Mouse (Mus musculus): Measurements from ENCODE around the gene Apip. TPM values are rescaled to one million over a fixed set of nuclear protein-coding genes. Genes with fewer than 3 reads are reported as not detected.

Apip gene
- total RNA-seq, 2 experiments from 2014 or later = 37.0 to 45.9 TPM

GRCm38 (mm10) chr2:103086432-103086831, 13.0 kb downstream of the Apip start:
- DNase-seq = no peak
- intact Hi-C loops (cut with DNase I) = loop anchor here (2.0 kb wide), 1 partner anchor 262 kb away; no protein-coding TSS in a partner anchor

- intact Hi-C loops (cut with DNase I) = no loop called here
- DNase-seq = no peak
These were observed 14.6 kb downstream of the Apip start for GRCm38 (mm10) chr2:103088099-103088498.

GRCm38 (mm10) chr2:103089521-103089920, 16.0 kb downstream of the Apip start:
- no peak for DNase-seq
- intact Hi-C loops (cut with DNase I) = no loop called here

DNA sequence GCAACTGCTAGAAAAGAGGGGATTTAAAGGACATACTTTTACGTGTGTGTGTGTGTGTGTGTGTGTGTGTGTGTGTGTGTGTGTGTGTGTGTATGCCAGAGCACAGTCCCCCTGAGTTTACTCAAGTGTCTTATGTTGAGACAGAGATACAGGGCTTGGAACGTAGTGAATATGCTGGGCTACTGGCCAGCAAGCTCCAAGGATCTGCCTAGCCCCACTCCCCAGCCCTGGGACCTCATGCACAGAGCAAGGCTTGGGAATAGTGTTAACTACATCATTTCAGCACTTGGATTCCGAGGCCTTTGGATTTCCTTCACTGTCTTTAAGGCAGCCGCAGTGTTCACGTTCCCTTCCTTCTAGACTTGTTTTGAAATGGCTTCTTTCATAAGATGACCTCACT, 29.1 kb downstream of the Apip start:
- intact Hi-C loops (cut with DNase I) = no loop called here
- no peak for DNase-seq

DNA sequence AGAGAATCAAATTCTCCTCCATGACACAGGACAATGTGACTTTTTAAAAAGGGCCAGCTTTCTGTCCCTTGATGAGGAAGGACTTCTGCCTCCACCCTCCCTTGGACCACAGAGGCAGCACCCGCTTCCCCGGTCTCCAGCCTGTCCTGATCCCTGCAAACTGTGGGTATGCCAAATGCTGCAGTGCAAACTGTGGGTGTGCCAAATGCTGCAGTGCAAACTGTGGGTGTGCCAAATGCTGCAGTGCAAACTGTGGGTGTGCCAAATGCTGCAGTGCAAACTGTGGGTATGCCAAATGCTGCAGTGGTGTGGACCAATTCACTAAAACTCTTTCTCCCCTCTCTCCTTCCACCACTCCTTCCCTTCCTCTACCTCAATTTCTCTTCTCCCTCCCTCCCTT, 32.7 kb downstream of the Apip start:
- no peak for DNase-seq
- intact Hi-C loops (cut with DNase I) = no loop called here

DNA sequence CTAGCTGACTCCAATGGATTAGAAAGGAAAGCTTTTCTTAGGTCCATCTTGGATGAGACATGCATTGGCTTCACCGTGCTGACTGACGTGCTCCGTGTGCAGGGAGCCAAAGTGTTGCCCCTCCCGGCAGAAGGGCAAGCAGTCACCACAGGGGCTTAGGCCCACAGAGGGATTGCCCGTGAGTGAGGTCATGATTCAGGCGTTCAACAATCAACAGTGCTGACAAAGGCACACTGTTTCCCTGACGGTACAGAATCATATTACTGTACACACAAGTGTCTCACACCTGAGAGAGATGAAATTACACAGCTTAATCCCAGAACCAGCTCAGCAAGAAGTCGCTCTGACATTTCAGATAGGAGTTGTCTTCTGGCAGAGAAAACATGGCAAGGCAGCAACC, 38.2 kb downstream of the Apip start:
- intact Hi-C loops (cut with DNase I) = no loop called here
- no peak for DNase-seq

GRCm38 (mm10) chr2:103117212-103117611, 43.7 kb downstream of the Apip start:
- intact Hi-C loops (cut with DNase I) = no loop called here
- no peak for DNase-seq

GRCm38 (mm10) chr2:103118324-103119196, 45.1 kb downstream of the Apip start:
- no peak for DNase-seq
- intact Hi-C loops (cut with DNase I) = no loop called here

- no peak for DNase-seq
- intact Hi-C loops (cut with DNase I) = no loop called here
These were observed 45.9 kb downstream of the Apip start for GRCm38 (mm10) chr2:103119197-103119854.

- DNase-seq = no peak
- intact Hi-C loops (cut with DNase I) = no loop called here
These were observed 56.2 kb downstream of the Apip start for GRCm38 (mm10) chr2:103129676-103130075.

DNA sequence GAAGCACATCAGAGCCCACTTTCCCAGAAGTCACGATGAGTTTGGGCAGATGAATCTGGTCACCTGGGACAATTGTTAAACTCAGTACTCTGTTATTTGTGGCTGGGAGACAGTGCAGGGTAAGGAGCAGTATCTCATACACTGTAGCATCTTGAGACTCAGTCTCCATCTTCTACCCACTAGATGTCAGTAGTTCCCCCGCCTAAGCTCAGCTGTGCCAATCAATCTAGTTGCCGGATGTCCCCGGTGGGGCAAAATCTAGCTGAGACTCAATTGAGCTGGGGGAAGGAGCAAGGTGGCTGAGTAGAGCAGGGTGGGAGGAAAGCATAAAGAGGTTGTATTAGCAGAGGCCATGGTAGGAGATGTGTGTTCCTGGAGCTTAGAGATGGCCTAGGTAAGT, 57.7 kb downstream of the Apip start:
- intact Hi-C loops (cut with DNase I) = no loop called here
- no peak for DNase-seq

GRCm38 (mm10) chr2:103138529-103139265, 65.2 kb downstream of the Apip start:
- intact Hi-C loops (cut with DNase I) = no loop called here

More at GRCm38 (mm10) chr2:103138529-103139265, 65.2 kb downstream of the Apip start:
- no peak for DNase-seq

Other genes starting within 250 kb of the Apip start
- 1 to 10 TPM; 5.3 to 6.0 TPM for gene Cd44, start 172.0 kb upstream of the Apip start, total RNA-seq (2021)
- gene Pdhx, start 162 bp upstream of the Apip start, total RNA-seq (2021) = 10 to 100 TPM; 87.0 to 99.9 TPM
- gene Ehf, start 229.6 kb downstream of the Apip start, total RNA-seq (2021) = under 1 TPM in 1 of 2 experiments, not detected in 1; 0.22 TPM